Mouse (Mus musculus) myocyte (in vitro differentiated cells): ENCODE data around the gene A530016L24Rik.

ENCODE experiments used
- CEBPB ChIP-seq: IDR thresholded peaks from 2 replicates; pipeline ENCODE4 v1.6.1; 2011; ENCODE audit warnings: mild to moderate bottlenecking, moderate library complexity; ENCODE audit not compliant: poor library complexity, insufficient read depth, severe bottlenecking
- E2F4 ChIP-seq: IDR thresholded peaks from one replicate; pipeline ENCODE4 v1.6.1; 2011; ENCODE audit warnings: mild to moderate bottlenecking, control low read depth, moderate library complexity; ENCODE audit not compliant: insufficient read depth
- MAX ChIP-seq: IDR thresholded peaks from one replicate; pipeline ENCODE4 v1.6.1; 2011; ENCODE audit warnings: low read depth, mild to moderate bottlenecking, control low read depth
- POLR2A ChIP-seq: IDR thresholded peaks from one replicate; pipeline ENCODE4 v1.6.1; 2011; ENCODE audit warnings: low read depth, mild to moderate bottlenecking, control low read depth, moderate library complexity; ENCODE audit not compliant: insufficient read length
- TCF3 ChIP-seq: IDR thresholded peaks from one replicate; pipeline ENCODE4 v1.6.1; 2011; ENCODE audit warnings: low read depth, control low read depth; ENCODE audit not compliant: insufficient read length
- USF1 ChIP-seq: IDR thresholded peaks from one replicate; pipeline ENCODE4 v1.6.1; 2011; ENCODE audit warnings: low read depth, mild to moderate bottlenecking, control low read depth, moderate library complexity

GRCm38 (mm10) chr12:112489535-112489934 lies 287 bp downstream of the A530016L24Rik start:
- TF ChIP-seq POLR2A (no peak), E2F4 (no peak), USF1 (no peak), TCF3 (no peak), MAX (no peak), CEBPB (no peak)
